Mouse (Mus musculus): ENCODE data around the gene 9530053A07Rik.

GRCm38 (mm10) chr7:28203207-28204108 is 74.2 kb downstream of the 9530053A07Rik start:
- TF ChIP-seq POLR2A (IDR thresholded peaks at IDR 0.05; ENCODE audit: borderline replicate concordance, insufficient read depth, low read length) (no peak), CTCF (IDR thresholded peaks at IDR 0.05; ENCODE audit: borderline replicate concordance, insufficient read depth, low read depth, low read length) (no peak)
